Comparison of ENCODE assay signal across 9 mouse cellular contexts in genomic region chr14:74733397-74733796, GRCm38 (mm10). TPM values are rescaled to one million over a fixed set of nuclear protein-coding genes. Genes with fewer than 3 reads are reported as not detected.
DNase-seq lines count a peak whose midpoint lies in the region; ATAC-seq and TF ChIP-seq lines count a peak whose summit lies in the region.
"Had no signal": no experiment of that assay in that cellular context is flagged by ENCODE, and none has a peak within 500 bp of the region (broad histone marks: within the 10 kb centered on the region; RNA-seq: fewer than 3 reads in every experiment).

No protein-coding gene starts in this region.

- 58% methylated on average over 2 of the region's 2 CpGs for WGBS in kidney, postnatal 0 days
- 73% methylated on average over 2 of the region's 2 CpGs for WGBS in embryonic facial prominence, embryonic 13.5 days
- 43% methylated on average over 2 of the region's 2 CpGs for WGBS in intestine, postnatal 0 days
- 64% methylated on average over 2 of the region's 2 CpGs for WGBS in neural tube, embryonic 14.5 days

- ATAC-seq in kidney, postnatal 0 days (replicated peaks; ENCODE audit: low FRiP score, low read depth) = no peak
- ATAC-seq in embryonic facial prominence, embryonic 13.5 days (ENCODE audit: insufficient number of reproducible peaks, insufficient read depth, low FRiP score, low TSS enrichment, low read depth) = no peak
- no peak for ATAC-seq in intestine, postnatal 0 days
- ATAC-seq in neural tube, embryonic 14.5 days (ENCODE audit: low read depth) = no peak

- TF ChIP-seq CTCF in kidney, postnatal 0 days (IDR thresholded peaks at IDR 0.05; ENCODE audit: low read depth) = no peak
- TF ChIP-seq CTCF in intestine, postnatal 0 days (IDR thresholded peaks at IDR 0.05; ENCODE audit: low read depth) = no peak
- TF ChIP-seq CTCF in left cerebral cortex, adult 2 months (IDR thresholded peaks at IDR 0.05) = no peak

- peak overlapping the region; percentile 27; the same call in 1 of the 2 replicates for H3K9ac ChIP-seq in kidney, postnatal 0 days (ENCODE audit: low read depth, low read length)
- H3K9ac ChIP-seq in embryonic facial prominence, embryonic 13.5 days = peak overlapping the region; percentile 21; the same call in 1 of the 2 replicates
- no peak overlapping the region; the same call in 1 of the 2 replicates for H3K9ac ChIP-seq in intestine, postnatal 0 days (ENCODE audit: low read depth, low read length)
- no peak overlapping the region for H3K9ac ChIP-seq in neural tube, embryonic 14.5 days (replicated peaks; ENCODE audit: low read depth, low read length)

- no peaks in the 10 kb centered on the region for H3K27me3 ChIP-seq in kidney, postnatal 0 days (ENCODE audit: insufficient read depth, low read length)
- no peaks in the 10 kb centered on the region for H3K27me3 ChIP-seq in embryonic facial prominence, embryonic 13.5 days
- H3K27me3 ChIP-seq in intestine, postnatal 0 days (replicated peaks; ENCODE audit: control insufficient read depth, insufficient read depth, low read length) = no peaks in the 10 kb centered on the region
- H3K27me3 ChIP-seq in neural tube, embryonic 14.5 days (ENCODE audit: control insufficient read depth, insufficient read depth, low read length) = no peaks in the 10 kb centered on the region; the same call in 1 of the 2 replicates

- peak overlapping the region; percentile 79 for H3K4me2 ChIP-seq in kidney, postnatal 0 days (ENCODE audit: low read length)
- H3K4me2 ChIP-seq in embryonic facial prominence, embryonic 13.5 days = peak overlapping the region; percentile 57
- peak overlapping the region; percentile 77 for H3K4me2 ChIP-seq in intestine, postnatal 0 days (replicated peaks; ENCODE audit: low read depth)
- peak overlapping the region; percentile 79 for H3K4me2 ChIP-seq in neural tube, embryonic 14.5 days (ENCODE audit: low read depth, low read length)

- H3K27ac ChIP-seq in kidney, postnatal 0 days = no peak overlapping the region
- no peak overlapping the region for H3K27ac ChIP-seq in embryonic facial prominence, embryonic 13.5 days
- H3K27ac ChIP-seq in intestine, postnatal 0 days (ENCODE audit: low read depth, low read length) = no peak overlapping the region
- H3K27ac ChIP-seq in neural tube, embryonic 14.5 days (ENCODE audit: low read depth, low read length) = no peak overlapping the region
- no peak overlapping the region for H3K27ac ChIP-seq in left cerebral cortex, adult 2 months

- peak overlapping the region; percentile 80 for H3K4me3 ChIP-seq in kidney, postnatal 0 days (replicated peaks; ENCODE audit: low read depth, low read length)
- peak overlapping the region; percentile 79 for H3K4me3 ChIP-seq in embryonic facial prominence, embryonic 13.5 days
- H3K4me3 ChIP-seq in intestine, postnatal 0 days (ENCODE audit: low read depth, low read length) = peak overlapping the region; percentile 77; the same call in 1 of the 2 replicates
- peak overlapping the region; percentile 82; the same call in 1 of the 2 replicates for H3K4me3 ChIP-seq in neural tube, embryonic 14.5 days (ENCODE audit: low read depth, low read length)
- no peak overlapping the region for H3K4me3 ChIP-seq in left cerebral cortex, adult 2 months

- intact Hi-C loops in left cerebral cortex, postnatal 14 days (cut with DNase I) = no loop called here
- intact Hi-C loops in left cerebral cortex, adult 2 months (cut with DNase I) = no loop called here

- peaks cover 16% of the 10 kb centered on the region; the same call in 1 of the 2 replicates for H3K36me3 ChIP-seq in kidney, postnatal 0 days (ENCODE audit: insufficient read depth, low read length)
- H3K36me3 ChIP-seq in embryonic facial prominence, embryonic 13.5 days = peaks cover 26% of the 10 kb centered on the region
- peaks cover 18% of the 10 kb centered on the region for H3K36me3 ChIP-seq in intestine, postnatal 0 days (ENCODE audit: control insufficient read depth, insufficient read depth)
- no peaks in the 10 kb centered on the region for H3K36me3 ChIP-seq in neural tube, embryonic 14.5 days (ENCODE audit: control insufficient read depth, insufficient read depth, low read length)

- no peaks in the 10 kb centered on the region; the same call in 1 of the 2 replicates for H3K4me1 ChIP-seq in kidney, postnatal 0 days (replicated peaks; ENCODE audit: insufficient read depth, low read length)
- peaks cover 16% of the 10 kb centered on the region for H3K4me1 ChIP-seq in embryonic facial prominence, embryonic 13.5 days
- H3K4me1 ChIP-seq in intestine, postnatal 0 days (replicated peaks; ENCODE audit: control insufficient read depth, insufficient read depth, low read length) = no peaks in the 10 kb centered on the region
- H3K4me1 ChIP-seq in neural tube, embryonic 14.5 days (ENCODE audit: control insufficient read depth, insufficient read depth, low read length) = peaks cover 8% of the 10 kb centered on the region; the same call in 1 of the 2 replicates

- no peaks in the 10 kb centered on the region for H3K9me3 ChIP-seq in kidney, postnatal 0 days (replicated peaks; ENCODE audit: low read length)
- H3K9me3 ChIP-seq in embryonic facial prominence, embryonic 13.5 days = no peaks in the 10 kb centered on the region
- H3K9me3 ChIP-seq in intestine, postnatal 0 days (ENCODE audit: control insufficient read depth) = no peaks in the 10 kb centered on the region
- no peaks in the 10 kb centered on the region for H3K9me3 ChIP-seq in neural tube, embryonic 14.5 days (ENCODE audit: control insufficient read depth, low read length)

- DNase-seq in kidney, postnatal 0 days (ENCODE audit: low spot score) = no peak
- DNase-seq in kidney, postnatal 14 days = no peak
- no peak for DNase-seq in left cerebral cortex, postnatal 14 days (ENCODE audit: low spot score in 2 of 2)
- no peak for DNase-seq in layer of hippocampus, postnatal 10 days (ENCODE audit: low spot score in 2 of 2)
- no peak for DNase-seq in left cerebral cortex, adult 2 months (ENCODE audit: extremely low spot score in 1 of 2, low spot score in 2 of 2)
- DNase-seq: spleen, adult 18-20 months had no signal

RNA-seq across cellular contexts. Expression of gene Esd, which starts 1.3 kb away (rescaled TPM):
- polyA plus RNA-seq in kidney, postnatal 0 days (2015; fragmentation: Nextera tagmentation; extraction: Ambion mirVana) = 591 and 629 TPM in 2 replicates
- 320 and 332 TPM in 2 replicates for polyA plus RNA-seq in embryonic facial prominence, embryonic 13.5 days (2015; fragmentation: Nextera tagmentation; extraction: Ambion mirVana)
- 464 and 477 TPM in 2 replicates for polyA plus RNA-seq in intestine, postnatal 0 days (2015; fragmentation: Nextera tagmentation; extraction: Ambion mirVana)
- polyA plus RNA-seq in neural tube, embryonic 14.5 days (2014; fragmentation: Nextera tagmentation; extraction: Ambion mirVana) = 232 and 247 TPM in 2 replicates
- 10 to 100 TPM; 78.4 to 81.2 TPM for total RNA-seq in left cerebral cortex, postnatal 14 days (2021)
- total RNA-seq in layer of hippocampus, postnatal 10 days (2021) = 10 to 100 TPM; 83.8 to 84.3 TPM
- 10 to 100 TPM; 75.3 to 87.6 TPM for total RNA-seq in left cerebral cortex, adult 2 months (2021)

Comparison
In these comparisons a context has a peak if more than half of its experiments do, and no peak if none do; other contexts are left out.
1. H3K9ac ChIP-seq: peak in kidney, postnatal 0 days (single experiment) and embryonic facial prominence, embryonic 13.5 days (single experiment); none in intestine, postnatal 0 days (single experiment) and neural tube, embryonic 14.5 days (single experiment).
2. Peak in every context shown above with its lines, with median percentiles within 50 percentile points of each other: H3K4me2 ChIP-seq.